Mouse (Mus musculus) neural tube, postnatal 0 days (tissue): ENCODE results near the gene Tmem120a. TPM values are rescaled to one million over a fixed set of nuclear protein-coding genes. Genes with fewer than 3 reads are reported as not detected.

Experiments used
- microRNA-seq: library from miRNA; unstranded; fragments of <30 nt; microRNA quantifications from one replicate; pipeline ENCODE4, GENCODE M21; 2016
- polyA plus RNA-seq: library from polyadenylated mRNA; unstranded; fragments of >200 nt; fragmentation: Nextera tagmentation; extraction: Ambion mirVana; gene quantifications from 2 replicates; pipeline ENCODE4 v1.2.1, GENCODE M21; 2015

Tmem120a gene
- 75.4 and 76.1 TPM in 2 replicates for polyA plus RNA-seq

DNA sequence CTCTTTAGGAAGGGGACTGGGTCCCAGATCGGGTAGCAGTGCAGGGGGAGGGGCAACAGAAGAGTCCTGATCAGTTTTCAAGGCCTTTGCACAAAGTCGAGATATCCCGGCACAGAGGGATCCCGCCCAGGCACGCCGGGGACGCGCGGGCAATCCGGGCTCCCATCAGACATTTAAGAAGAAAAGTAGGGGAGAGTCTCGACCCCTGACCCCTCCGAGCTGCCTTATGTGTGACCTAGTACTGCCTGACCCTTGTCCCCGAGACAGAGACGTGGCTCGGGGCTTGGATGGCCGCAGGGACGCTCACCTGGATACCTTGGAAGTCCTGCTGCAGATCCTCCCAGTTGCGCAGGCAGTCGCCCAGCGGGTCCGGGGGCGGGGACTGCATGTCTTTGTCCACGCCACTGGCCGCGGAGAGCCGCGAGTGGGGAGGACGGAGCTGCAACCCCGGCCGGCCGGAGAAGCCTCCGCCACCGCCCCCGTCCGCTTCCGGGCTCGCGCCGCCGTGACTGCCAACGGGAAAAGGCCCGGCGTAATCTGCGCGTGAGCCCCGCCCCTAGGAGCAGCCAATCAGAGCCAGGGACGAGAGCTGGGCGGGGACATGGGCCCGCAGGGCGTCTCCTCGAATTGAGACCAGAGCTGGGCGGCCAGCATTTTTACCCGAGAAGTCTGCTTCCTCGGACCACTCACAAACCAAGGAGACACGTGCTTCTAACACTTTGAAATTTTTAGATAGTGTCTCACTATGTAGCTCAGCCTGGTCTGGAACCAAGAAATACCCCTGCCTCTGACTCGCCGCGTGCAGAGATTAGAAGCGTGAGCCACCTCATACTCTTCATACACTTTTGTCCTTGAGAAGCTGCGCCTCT lies at the start of gene Tmem120a:
Tmem120a (minus strand) TSS at position 708 of the 869 bp plus-strand sequence.

DNA sequence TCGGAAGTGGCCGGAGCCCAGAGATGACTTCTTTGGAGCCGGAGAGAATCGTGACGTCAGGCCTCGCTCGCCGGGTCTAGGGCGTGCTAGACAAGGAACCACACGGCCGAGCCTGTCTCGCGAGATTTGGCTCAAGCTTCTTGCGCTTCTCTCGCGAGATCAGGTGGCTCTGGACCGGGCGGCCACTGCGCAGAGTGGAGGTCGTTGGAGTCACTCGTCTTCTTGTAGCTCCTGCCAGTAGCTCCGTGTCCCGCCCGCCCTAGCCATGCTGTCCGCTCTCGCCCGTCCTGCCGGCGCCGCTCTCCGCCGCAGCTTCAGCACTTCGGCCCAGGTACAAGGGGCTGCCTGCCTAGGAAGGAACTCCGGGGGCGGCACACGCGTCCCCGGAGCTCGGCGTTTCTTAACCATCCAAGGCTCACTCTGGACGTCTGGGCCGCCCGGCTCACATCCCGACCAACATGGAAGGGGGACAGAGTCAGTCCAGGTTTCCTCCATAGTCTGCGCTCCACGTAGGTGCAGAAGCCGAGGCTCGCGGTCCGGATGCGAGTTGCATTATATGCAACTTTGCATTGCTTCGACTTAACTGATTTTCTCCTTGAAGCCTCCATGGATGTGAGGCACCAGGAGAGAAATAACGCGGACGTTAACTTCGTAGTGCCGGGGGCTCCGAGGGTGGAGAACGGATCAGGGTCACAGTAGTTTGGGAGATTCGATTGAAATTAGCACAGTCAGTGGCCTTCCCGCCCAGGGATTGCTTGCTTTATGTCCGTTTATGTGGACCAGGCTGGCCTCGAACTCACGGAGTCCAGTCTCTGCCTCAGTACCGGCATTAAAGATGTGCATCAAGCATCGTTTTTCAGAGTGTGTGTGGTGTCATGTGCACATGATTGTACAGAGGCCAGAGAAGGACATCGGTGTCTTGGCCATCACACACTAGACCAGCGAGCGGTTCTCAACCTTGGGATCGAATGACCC lies 34.5 kb upstream of the Tmem120a start, which contains the start of gene Mdh2:
Mdh2 (plus strand) TSS at position 10 of the 975 bp plus-strand sequence.

DNA sequence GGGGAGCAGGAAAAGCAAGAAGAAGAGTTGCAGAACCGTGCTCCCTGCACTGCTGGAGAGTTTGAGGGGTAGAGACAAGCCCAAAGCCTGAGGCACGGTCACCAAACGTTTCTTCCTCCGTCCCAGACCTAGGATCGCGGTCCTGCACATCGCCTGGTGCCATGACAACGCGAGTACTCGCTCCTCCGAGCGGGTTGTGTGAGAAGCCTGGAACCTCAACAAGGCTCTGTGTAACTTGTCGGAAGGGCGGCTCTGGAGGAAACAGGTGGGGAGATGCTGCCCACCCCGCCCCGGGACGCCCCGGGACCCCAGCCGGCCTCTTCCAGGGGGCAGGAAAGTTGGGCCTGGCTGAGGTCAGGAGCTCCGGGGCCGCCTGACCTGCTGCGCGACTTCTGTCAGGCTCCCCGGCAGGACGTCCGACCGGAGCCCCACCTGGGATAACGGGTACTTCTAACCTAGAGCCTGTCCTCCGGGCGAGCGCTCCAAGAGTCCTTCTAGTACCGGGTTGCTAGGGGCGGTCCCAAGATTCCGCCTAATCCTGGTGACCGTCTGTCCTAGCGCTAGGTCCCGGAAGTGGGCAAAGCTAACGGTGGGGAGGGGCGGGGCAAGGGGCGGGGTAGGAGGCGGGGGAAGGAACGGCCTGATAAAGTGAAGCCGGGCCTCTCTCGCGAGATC lies 33.7 kb upstream of the Tmem120a start, which contains the start of gene Styxl1:
Styxl1 (minus strand) TSS at position 590 of the 675 bp plus-strand sequence.

Small RNA genes lying within 50 kb of the gene (microRNA-seq; reads per million reads assigned to microRNA genes)
- gene Mir7034, result not detected

Other genes starting within 250 kb of the Tmem120a start
- gene Hip1, start 199.3 kb downstream of the Tmem120a start, polyA plus RNA-seq, result 32.1 and 36.3 TPM in 2 replicates
- not detected in 2 replicates for gene Ccl26, start 180.9 kb downstream of the Tmem120a start, polyA plus RNA-seq
- gene Ccl24, start 171.4 kb downstream of the Tmem120a start, polyA plus RNA-seq, result 2.1 and 6.8 TPM in 2 replicates
- 138 TPM in 2 replicates for gene Rhbdd2, start 111.8 kb downstream of the Tmem120a start, polyA plus RNA-seq
- 71.5 and 82.6 TPM in 2 replicates for gene Por, start 74.4 kb downstream of the Tmem120a start, polyA plus RNA-seq
- 0.52 and 0.57 TPM in 2 replicates for gene Styxl1, start 33.9 kb upstream of the Tmem120a start, polyA plus RNA-seq
- gene Mdh2, start 34.0 kb upstream of the Tmem120a start, polyA plus RNA-seq, result 780 and 785 TPM in 2 replicates
- 61.2 and 76.3 TPM in 2 replicates for gene Srrm3, start 62.4 kb upstream of the Tmem120a start, polyA plus RNA-seq
- 39.9 and 63.0 TPM in 2 replicates for gene Hspb1, start 143.5 kb upstream of the Tmem120a start, polyA plus RNA-seq
- gene Ywhag, start 190.2 kb upstream of the Tmem120a start, polyA plus RNA-seq, result 658 and 779 TPM in 2 replicates
- 2.6 and 3.0 TPM in 2 replicates for gene Ssc4d, start 230.1 kb upstream of the Tmem120a start, polyA plus RNA-seq
- 0.34 and 0.45 TPM in 2 replicates for gene Zp3, start 235.7 kb upstream of the Tmem120a start, polyA plus RNA-seq